Mouse (Mus musculus): Measurements from ENCODE around the gene Eapp.

Eapp gene

DNA sequence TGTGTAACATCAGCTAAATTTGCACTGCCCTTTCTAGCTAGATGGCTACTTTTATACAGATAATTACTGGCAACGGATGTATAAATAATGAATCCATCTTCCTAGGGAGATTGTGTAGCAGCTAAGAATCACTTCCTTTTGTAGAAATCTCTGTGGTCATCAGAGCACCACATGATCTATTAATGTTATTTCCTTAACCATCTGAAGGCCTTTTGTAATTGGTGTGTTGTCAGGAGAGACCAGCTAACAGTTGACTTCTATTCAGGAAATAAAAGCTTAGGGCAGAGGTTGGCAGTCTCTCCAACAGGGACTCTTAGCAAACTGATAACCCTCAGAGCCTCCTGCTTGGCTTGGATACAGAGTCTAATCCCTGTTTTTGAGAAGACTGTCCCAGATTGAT is 58.7 kb downstream of the Eapp start:
- DNase-seq (ENCODE audit: low read depth): no peak

GRCm38 (mm10) chr12:54632141-54632540 is 63.6 kb downstream of the Eapp start:
- DNase-seq (ENCODE audit: low read depth): no peak

DNA sequence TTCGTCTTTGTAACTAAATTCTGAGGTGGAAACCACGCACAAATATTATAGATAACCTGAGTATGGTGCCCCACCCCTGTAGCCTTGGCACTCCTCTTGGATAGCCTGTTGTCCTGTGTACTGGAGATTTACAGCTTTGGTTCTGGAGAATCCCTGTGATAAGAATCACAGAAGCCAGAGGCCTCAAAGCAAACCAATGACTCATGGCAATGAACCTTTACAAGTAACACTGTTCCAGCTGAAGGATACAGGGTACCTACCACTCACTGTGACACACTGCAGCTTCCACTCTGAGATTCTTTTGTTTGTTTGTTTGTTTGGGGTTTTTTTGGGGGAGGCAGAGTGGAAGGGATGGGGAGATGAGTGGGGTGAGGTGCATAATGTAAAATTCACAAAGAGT is 73.8 kb downstream of the Eapp start:
- no peak for DNase-seq (ENCODE audit: low read depth)
